Mouse (Mus musculus) embryo, embryonic 11.5 days (tissue): ENCODE measurements around the gene Bach2.

Experiments
- DNase-seq: peaks from one replicate; pipeline ENCODE4 v3.0.0-alpha.2; 2012; ENCODE audit warnings: low read depth, low spot score

Gene Bach2

DNA sequence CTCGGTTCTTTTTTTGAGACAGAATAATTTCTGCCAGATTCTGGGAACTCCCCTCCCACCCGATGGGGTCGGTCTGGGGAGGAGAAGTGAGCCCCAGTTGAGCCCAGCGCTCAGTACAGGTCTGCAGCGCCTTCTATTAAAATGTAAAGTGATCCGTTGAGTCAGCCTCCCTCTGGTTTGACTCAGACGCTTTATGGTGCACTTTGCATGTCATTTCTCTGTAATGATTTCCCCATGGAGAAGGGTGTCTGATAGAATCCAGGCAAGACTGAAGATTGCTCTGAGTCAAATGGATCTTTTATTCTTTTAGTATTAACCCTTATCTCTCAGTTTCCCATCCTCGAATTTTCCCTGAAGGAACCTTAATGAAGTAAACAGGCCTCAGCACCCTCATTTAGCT lies 244.3 kb downstream of the Bach2 start:
- DNase-seq, result no peak

DNA sequence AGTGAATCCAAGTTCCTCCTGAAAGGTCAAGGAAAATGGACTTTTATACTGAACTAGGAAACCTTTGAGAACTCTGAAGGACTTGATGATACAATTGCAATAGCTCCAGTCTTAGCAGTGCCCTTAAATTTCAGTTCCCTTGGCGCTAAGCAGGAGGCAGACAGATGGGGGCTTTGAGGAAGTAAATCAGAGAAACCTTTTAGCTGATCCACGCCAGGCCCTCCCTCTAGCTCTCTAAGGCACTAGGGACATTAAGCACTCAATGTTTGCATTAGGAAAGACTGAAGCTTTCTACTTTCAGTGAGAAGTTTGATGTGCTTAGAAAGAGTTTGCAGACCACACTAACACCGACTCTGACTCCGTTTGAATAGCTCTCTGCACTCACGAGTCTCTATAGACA lies 247.2 kb downstream of the Bach2 start:
- DNase-seq, result no peak

GRCm38 (mm10) chr4:32486654-32487398 lies 248.2 kb downstream of the Bach2 start:
- no peak for DNase-seq

- DNase-seq, result no peak
Measured at GRCm38 (mm10) chr4:32489186-32489585, 250.6 kb downstream of the Bach2 start.

- DNase-seq, result no peak
Measured at GRCm38 (mm10) chr4:32491176-32491575, 252.6 kb downstream of the Bach2 start.

- no peak for DNase-seq
Measured at GRCm38 (mm10) chr4:32492834-32493233, 254.2 kb downstream of the Bach2 start.

DNA sequence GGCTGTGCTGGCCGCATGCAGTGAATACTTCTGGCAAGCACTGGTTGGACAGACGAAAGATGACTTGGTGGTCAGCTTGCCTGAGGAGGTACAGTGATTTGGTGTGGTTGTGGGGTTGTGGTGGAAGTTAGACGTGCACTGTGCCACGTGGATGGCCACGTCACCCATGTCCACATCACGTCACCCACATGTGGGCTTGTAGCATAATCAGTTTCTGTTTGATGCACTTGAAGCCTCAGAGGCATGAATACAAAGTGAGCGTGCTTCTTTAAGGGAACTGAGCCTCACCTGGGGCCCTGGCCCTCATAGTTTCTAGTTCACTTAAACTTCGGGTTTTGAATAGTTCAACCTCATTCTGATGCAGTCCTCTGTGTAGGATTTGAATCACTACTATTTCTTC lies 263.2 kb downstream of the Bach2 start:
- DNase-seq, result no peak

DNA sequence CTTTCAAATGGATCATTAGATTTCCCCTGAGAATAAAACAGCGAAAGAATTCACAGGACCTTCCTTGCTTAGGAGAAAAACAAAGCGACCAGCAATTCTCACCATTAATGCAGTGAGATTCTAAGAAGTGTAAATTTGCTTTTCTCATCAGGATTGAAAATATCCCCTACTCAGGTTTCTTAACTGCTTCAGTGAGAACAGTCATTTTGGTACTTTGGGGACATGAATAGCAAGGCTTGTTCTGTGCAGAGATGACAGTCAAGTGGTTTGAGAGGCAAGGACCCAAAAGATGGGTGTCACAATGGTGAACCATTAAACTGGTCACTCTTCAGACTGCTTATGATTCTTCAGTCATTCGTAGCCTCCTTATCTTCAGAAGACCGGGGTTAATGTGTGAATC lies 263.6 kb downstream of the Bach2 start:
- DNase-seq, result no peak

GRCm38 (mm10) chr4:32504236-32504635 lies 265.6 kb downstream of the Bach2 start:
- no peak for DNase-seq

DNA sequence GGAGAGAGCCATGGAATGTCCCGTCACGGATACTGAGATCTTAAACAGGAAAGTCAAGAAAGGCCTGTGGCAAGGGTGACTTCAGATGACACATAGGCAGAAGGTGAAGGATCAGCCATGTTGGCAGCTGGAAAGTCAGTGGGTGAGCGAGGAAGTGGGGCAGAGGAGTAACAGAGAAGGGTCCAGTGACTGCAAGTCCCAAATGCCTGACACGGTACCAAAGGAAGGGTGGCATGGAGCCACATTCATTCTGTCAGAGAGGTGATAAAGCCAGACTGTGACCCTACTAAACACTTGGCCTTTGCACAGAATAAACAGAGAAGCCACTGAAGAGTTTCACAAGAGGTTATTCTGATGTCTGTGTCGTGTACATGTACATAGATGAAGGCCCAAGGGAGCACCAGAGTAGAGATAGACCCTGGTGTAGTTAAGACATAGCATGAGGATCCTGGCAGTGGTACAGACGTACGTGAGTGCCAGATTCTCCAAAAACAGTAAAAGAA lies 267.8 kb downstream of the Bach2 start:
- DNase-seq, result no peak

GRCm38 (mm10) chr4:32507041-32507440 lies 268.4 kb downstream of the Bach2 start:
- no peak for DNase-seq

DNA sequence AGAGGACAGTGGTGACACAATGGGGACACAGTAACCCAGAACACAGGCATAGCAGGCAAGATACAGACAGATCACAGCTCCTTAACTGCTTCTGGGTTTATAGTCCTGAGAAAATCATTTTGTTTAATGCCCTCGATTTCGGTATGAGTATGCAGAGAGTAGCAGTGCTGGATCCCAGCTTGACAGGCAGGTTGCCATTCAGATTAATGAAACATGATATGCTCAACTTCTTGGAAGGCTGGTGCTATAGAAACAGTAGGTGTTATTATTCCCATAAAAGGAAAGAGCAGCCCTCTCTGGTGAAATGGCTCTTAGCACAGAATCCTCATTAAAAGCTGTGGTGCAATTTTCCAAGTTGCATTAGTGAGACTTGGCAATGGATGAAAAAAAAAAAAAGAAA lies 270.0 kb downstream of the Bach2 start:
- DNase-seq, result no peak

- no peak for DNase-seq
Measured at GRCm38 (mm10) chr4:32508996-32509395, 270.4 kb downstream of the Bach2 start.

GRCm38 (mm10) chr4:32509832-32510612 lies 271.4 kb downstream of the Bach2 start:
- no peak for DNase-seq

DNA sequence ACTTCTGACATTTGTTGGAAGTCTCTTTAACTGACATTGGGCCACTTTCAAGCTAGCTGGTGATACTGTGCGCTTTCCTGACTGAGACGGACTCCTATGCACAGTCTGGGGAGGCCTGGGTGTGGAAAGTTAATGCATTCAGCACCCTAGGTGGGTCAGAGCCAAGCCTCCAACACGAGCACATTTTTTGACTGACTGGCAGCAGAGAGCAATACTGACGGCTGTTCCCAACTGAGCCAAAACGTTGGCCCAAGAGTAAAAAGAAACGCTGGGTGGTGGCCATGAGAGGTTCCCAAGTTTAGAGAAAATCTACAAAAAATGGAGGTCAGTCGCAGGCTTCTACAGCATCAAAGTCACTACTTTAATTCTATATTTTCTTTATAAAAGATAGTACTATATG lies 272.3 kb downstream of the Bach2 start:
- DNase-seq, result no peak

DNA sequence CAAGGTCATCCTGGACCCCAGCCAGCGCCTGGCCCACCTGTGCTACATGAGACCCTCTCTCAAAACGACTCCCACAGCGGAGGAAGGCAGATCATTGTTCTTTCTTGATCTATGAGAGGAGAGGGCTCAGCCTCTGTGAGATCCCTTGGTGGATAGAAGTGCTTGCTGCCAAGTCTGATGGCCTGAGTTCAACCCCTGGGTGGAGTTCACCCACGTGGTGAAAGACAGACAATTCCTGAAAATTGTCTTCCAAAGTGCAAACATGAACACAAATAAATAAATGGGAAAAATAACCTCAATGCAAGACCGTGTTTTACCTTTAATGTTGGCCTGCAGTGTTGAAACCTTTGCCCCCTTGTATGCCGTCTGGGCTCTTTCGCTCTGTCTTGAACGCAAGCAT lies 277.5 kb downstream of the Bach2 start:
- no peak for DNase-seq

- DNase-seq, result no peak
Measured at GRCm38 (mm10) chr4:32518842-32519578, 280.4 kb downstream of the Bach2 start.

DNA sequence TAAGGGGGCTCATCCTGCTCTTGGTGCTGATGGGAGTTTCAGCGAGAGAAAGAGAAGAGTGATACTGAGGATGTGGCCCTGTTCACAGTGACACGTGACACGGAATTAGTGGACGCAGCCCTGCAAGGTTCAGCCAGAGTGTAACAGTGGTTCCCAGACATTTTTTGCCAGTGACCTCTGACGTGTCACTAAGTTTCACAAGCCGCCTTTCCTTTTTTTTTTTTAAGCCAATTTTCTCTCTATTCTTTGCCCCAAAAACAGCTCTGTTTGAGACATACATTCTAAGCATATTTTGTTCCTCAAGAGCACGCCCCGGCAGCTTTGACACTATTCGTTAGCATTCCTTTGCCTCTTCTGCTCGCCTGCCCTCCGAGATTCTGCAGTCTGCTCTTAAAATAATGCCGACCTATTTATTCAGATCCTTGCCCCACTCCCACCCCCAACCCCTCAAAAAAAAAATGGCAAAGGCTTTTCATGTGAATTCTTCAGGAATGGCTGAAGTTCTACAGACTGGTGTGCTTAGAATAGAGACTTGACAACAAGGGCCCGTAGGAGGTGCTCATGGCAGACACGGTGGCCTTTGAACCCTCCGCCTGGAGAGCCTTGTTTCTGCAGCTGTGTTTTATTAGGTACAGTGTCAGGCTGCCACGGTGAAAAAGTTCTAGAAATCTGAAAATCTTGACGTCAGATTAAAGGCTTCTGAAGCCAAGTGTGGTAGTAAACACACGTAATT lies 282.2 kb downstream of the Bach2 start:
- no peak for DNase-seq

DNA sequence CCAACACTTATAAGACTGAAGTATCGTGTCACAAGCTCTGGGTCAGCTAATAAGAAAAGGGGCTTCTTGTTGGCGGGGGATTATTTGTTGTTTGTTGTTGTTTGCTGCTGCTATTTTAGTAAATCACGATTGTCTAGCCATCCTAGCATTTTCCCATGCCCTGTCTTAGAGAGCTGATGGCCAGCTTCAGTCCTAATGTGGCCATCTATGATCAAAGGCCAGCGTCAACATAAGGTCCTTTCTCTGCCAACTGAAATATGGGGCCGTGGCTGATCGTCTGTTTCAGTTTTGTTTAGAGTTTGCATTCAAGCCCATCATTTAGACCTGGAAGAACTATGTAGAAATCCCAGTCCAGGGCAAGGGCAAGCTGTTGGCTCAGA lies 282.7 kb downstream of the Bach2 start:
- no peak for DNase-seq

DNA sequence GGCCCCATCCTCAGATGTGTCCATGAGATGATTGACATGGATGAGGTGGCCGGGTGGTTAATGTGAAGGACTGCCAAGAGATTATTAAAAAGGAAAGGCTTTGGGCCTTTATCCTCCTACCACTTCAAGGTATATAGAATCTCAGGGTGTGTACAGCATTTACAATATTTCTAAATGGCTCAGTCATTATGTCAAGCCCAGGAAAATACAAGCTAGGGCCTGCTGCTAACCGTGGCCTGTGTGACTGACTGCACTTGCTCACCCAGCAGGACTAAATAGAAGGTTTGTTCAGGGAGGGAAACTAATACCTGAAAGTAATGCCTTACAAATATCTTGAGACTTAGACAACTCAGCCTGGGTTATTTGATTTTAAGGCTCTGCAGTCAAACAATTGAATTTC lies 283.4 kb downstream of the Bach2 start:
- DNase-seq, result no peak

GRCm38 (mm10) chr4:32524282-32524681 lies 285.7 kb downstream of the Bach2 start:
- no peak for DNase-seq

DNA sequence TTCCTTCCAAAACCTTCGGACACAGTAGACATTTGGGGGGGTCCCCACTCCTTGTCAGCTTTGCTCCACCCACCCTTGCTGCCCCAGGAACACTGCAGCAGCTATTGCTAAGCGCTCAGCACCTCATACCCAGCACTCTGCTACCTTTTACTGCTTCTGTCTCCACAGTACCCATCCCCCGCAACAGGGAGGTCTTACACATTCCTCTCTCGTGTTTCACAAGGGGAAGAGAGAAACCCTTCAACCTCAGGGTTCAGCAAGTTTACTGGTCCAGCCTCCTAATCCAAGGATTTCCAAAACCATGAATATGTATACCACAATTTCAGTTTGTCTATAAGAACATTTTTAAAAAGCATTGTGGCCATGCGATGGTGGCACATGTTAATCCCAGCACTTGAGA lies 286.4 kb downstream of the Bach2 start:
- DNase-seq, result no peak
